Mouse (Mus musculus) C2C12 (cell line): ENCODE measurements around the gene Tnnc2. TPM values are rescaled to one million over a fixed set of nuclear protein-coding genes. Genes with fewer than 3 reads are reported as not detected.

ENCODE experiments used
- H3K27me3 ChIP-seq: one replicate; pipeline ENCODE4 v1.6.1; 2011; ENCODE audit not compliant: control insufficient read depth, insufficient read depth, insufficient read length
- H3K36me3 ChIP-seq: one replicate; pipeline ENCODE4 v1.6.1; 2011; ENCODE audit not compliant: control insufficient read depth, insufficient read depth
- H3K4me3 ChIP-seq: one replicate; pipeline ENCODE4 v1.5.1; 2011; ENCODE audit warnings: mild to moderate bottlenecking, control low read depth; ENCODE audit not compliant: poor library complexity, insufficient read depth, severe bottlenecking
- H3K79me2 ChIP-seq: one replicate; pipeline ENCODE4 v1.6.1; 2011; ENCODE audit not compliant: control insufficient read depth, insufficient read depth
- H3K79me3 ChIP-seq: one replicate; pipeline ENCODE4 v1.6.1; 2011; ENCODE audit warnings: low read depth, control low read depth
- H3ac ChIP-seq: one replicate; pipeline ENCODE3; 2011; ENCODE audit warnings: low read depth; ENCODE audit not compliant: control insufficient read depth, insufficient read length
- CEBPB ChIP-seq: IDR thresholded peaks from one replicate; pipeline ENCODE4 v1.6.1; 2011; ENCODE audit warnings: low read depth, mild to moderate bottlenecking, control low read depth, moderate library complexity
- CTCF ChIP-seq: IDR thresholded peaks from one replicate; pipeline ENCODE4 v1.5.1; 2011; ENCODE audit not compliant: control insufficient read depth, insufficient read depth, insufficient read length
- FOSL1 ChIP-seq: IDR thresholded peaks from one replicate; pipeline ENCODE4 v1.8.0; 2011; ENCODE audit warnings: mild to moderate bottlenecking, low read length; ENCODE audit not compliant: poor library complexity, insufficient read depth, severe bottlenecking
- MAX ChIP-seq: IDR thresholded peaks from one replicate; pipeline ENCODE4 v1.6.1; 2011; ENCODE audit warnings: mild to moderate bottlenecking, control low read depth
- MYOD1 ChIP-seq: IDR thresholded peaks from one replicate; pipeline ENCODE4 v1.6.1; 2011; ENCODE audit warnings: low read depth; ENCODE audit not compliant: control insufficient read depth, insufficient read length
- MYOG ChIP-seq: IDR thresholded peaks from one replicate; pipeline ENCODE4 v1.6.1; 2011; ENCODE audit not compliant: control insufficient read depth, insufficient read length; ENCODE audit errors: extremely low read depth
- USF1 ChIP-seq: IDR thresholded peaks from one replicate; pipeline ENCODE4 v1.6.1; 2011; ENCODE audit warnings: low read depth, mild to moderate bottlenecking, control low read depth, moderate library complexity
- polyA plus RNA-seq: library from polyadenylated mRNA; unstranded; fragments of >200 nt; fragmentation: generic; extraction: Trizol; gene quantifications from one replicate; pipeline ENCODE4 v1.2.1, GENCODE M21; 2012; ENCODE audit warnings: missing spikeins

Tnnc2 gene
- polyA plus RNA-seq, 1 experiment, result 4.7 TPM

DNA sequence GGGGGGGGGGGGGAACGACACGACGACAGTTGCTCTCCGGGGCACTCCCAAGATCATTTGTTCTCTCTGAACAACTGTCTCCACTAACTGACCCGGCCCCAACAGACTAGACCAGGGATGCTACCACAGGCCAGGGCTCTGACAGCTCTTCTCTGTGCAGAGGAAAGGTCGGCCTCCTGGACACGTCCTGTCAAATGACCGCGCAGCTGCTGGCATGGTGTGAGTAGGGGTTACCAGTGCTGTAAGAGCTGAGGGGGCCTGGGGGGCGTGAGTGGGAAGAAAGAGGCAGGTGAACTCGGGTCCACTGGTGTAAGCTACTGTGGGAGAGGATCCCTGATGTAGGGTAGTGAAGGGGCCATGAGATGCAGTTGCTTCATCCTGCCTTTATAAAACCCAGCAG lies 21.9 kb downstream of the Tnnc2 start:
- no peak overlapping the region for H3ac ChIP-seq
- H3K79me2 ChIP-seq, result no peaks in the 10 kb centered on the region
- H3K4me3 ChIP-seq, result no peak overlapping the region
- H3K79me3 ChIP-seq, result no peaks in the 10 kb centered on the region
- TF ChIP-seq MAX (no peak), FOSL1 (no peak), CEBPB (no peak), MYOD1 (no peak), USF1 (no peak), CTCF (no peak), MYOG (no peak)
- H3K27me3 ChIP-seq, result no peaks in the 10 kb centered on the region
- peaks cover 93% of the 10 kb centered on the region for H3K36me3 ChIP-seq

DNA sequence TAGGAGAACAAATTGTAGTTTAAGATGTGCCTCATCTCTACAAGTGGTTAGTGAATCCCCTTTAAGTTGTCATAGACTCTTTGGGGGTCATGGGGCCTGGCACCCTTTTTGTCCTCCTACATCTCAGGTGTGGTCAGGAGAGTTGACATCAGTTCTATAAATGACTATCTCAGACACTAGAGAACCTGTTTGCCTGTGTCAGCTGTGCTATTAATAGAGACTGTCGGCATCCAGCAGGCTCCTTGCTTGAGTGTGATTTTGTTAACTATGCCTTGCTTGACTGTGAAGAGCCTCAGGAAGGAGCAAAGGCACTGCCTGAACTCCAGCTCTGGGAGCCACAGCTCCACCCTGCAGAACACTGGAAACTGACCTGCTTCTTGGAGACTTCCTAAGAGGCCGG lies 25.0 kb downstream of the Tnnc2 start:
- no peak for TF ChIP-seq MYOD1
- TF ChIP-seq MYOG, result no peak
- no peak for TF ChIP-seq FOSL1
- no peak for TF ChIP-seq CTCF
- no peak for TF ChIP-seq MAX
- TF ChIP-seq USF1, result no peak
- TF ChIP-seq CEBPB, result no peak
- Histone ChIP-seq H3K79me3 (peaks cover 14% of the 10 kb centered on the region), H3ac (no peak overlapping the region), H3K79me2 (peaks cover 24% of the 10 kb centered on the region), H3K27me3 (no peaks in the 10 kb centered on the region), H3K36me3 (peaks cover 89% of the 10 kb centered on the region), H3K4me3 (no peak overlapping the region)

DNA sequence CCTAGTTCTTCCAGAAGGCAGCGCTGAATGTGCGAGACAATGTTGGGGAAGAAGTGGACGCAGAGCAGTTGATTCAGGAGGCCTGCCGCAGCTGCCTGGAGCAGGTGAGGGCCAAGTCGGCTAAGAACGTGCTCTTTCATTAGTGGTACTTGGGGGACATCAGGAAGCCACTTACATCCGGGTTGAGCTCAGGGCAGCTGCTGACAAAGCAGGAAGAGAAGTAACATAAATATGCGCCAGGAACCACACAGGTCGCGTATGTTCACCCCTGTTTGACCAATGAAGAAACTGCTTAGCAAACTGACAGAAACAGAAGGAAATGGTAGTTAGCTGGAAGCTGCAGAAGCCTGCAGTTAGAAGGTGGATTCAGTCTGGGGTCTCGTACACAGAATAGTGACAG lies 25.7 kb downstream of the Tnnc2 start:
- no peak for TF ChIP-seq FOSL1
- no peak for TF ChIP-seq CEBPB
- TF ChIP-seq CTCF, result no peak
- no peak for TF ChIP-seq USF1
- TF ChIP-seq MYOD1, result no peak
- Histone ChIP-seq H3K79me3 (peaks cover 16% of the 10 kb centered on the region), H3ac (no peak overlapping the region), H3K4me3 (no peak overlapping the region), H3K27me3 (no peaks in the 10 kb centered on the region), H3K79me2 (peaks cover 31% of the 10 kb centered on the region), H3K36me3 (peaks cover 82% of the 10 kb centered on the region)

DNA sequence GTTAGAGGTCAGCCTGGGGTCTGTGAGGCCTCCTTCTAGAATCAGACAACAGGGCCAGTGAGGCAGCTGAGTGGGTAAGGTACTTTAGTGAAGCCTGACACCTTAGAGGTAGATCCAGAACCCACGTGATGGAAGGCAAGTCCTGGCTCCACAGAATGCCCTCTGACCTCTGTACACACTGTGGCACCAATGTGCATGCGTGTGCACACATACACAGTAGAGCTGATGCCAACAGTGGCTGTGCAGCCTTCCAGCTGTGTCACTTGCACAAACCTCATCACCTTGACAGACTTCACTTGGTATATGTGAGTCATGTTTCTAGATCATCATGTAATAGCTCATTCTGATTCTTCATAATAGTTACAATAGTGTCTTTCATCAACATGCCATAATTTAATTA lies 27.3 kb downstream of the Tnnc2 start:
- Histone ChIP-seq H3K4me3 (no peak overlapping the region), H3ac (no peak overlapping the region), H3K79me3 (peaks cover 16% of the 10 kb centered on the region), H3K36me3 (peaks cover 76% of the 10 kb centered on the region), H3K27me3 (no peaks in the 10 kb centered on the region), H3K79me2 (peaks cover 43% of the 10 kb centered on the region)
- TF ChIP-seq CTCF (no peak), CEBPB (no peak)

DNA sequence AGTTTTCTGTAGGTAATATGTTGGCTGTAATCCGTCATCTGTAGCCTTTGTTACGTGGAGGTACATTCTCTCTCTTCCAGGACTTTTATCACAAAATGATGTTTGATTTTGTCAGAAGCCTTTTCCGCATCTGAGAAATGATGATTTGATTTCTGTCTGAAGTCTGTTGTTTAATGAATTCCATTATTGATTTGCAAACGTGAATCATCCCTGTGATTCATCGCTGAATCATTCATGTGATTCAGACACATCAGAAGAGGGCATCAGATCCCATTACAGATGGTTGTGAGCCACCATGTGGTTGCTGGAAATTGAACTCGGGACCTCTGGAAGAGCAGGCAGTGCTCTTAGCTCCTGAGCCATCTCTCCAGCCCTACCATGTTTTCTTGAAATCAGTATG lies 30.8 kb downstream of the Tnnc2 start:
- Histone ChIP-seq H3K27me3 (no peaks in the 10 kb centered on the region), H3ac (no peak overlapping the region), H3K4me3 (no peak overlapping the region), H3K36me3 (peaks cover 44% of the 10 kb centered on the region), H3K79me2 (peaks cover 60% of the 10 kb centered on the region), H3K79me3 (peaks cover 29% of the 10 kb centered on the region)
- no peak for TF ChIP-seq MYOG
- TF ChIP-seq FOSL1, result peak; percentile 86

DNA sequence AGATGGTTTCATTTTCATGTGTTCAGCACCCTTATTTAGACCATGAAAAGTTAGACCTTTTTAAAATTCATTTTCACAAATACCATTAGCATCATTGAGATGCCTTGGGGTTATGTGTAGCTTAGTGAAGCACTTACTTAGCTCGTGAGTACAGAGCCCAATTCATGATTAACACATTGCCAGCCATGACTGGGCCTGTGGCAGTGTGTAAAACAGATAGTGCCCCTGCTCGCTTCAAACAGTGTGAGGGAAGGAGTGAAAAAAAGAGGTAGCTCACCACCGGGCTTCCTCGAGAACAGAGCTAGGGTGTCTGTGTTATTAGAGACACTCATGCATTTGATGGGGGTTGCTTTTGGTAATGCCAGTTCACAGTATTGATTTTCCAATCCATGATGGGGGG lies 31.6 kb downstream of the Tnnc2 start:
- H3K36me3 ChIP-seq, result peaks cover 37% of the 10 kb centered on the region
- no peak overlapping the region for H3ac ChIP-seq
- no peak overlapping the region for H3K4me3 ChIP-seq
- H3K79me2 ChIP-seq, result peaks cover 60% of the 10 kb centered on the region
- TF ChIP-seq MYOG, result no peak
- TF ChIP-seq MAX, result no peak
- no peak for TF ChIP-seq CTCF
- TF ChIP-seq MYOD1, result no peak
- no peak for TF ChIP-seq CEBPB
- TF ChIP-seq USF1, result no peak
- TF ChIP-seq FOSL1, result no peak
- no peaks in the 10 kb centered on the region for H3K27me3 ChIP-seq
- H3K79me3 ChIP-seq, result peaks cover 29% of the 10 kb centered on the region
